Mouse (Mus musculus) lung, postnatal 4 days (tissue): ENCODE measurements around the gene Tmem94.
"Not testable (repeated sequence)": the region's sequence is repeated elsewhere in the genome, so short reads cannot be mapped to it uniquely, and the experiment has no call there.

Source experiments
- DNase-seq, 2 experiments: peaks; one replicate each; pipeline ENCODE4 v3.0.0; 2021

The Tmem94 gene

GRCm38 (mm10) chr11:115765103-115765606, at the start of gene Tmem94:
Gene Tmem94, plus strand, starts transcription at chr11:115765433.
- peak; percentile 96 to 99 for DNase-seq

GRCm38 (mm10) chr11:115716410-115717338, 48.6 kb upstream of the Tmem94 start:
- peak in 1 of 2 experiments; percentile 36 for DNase-seq

- peak in 1 of 2 experiments; percentile 46 for DNase-seq
Measured at GRCm38 (mm10) chr11:115717660-115718390, 47.4 kb upstream of the Tmem94 start.

- peak; percentile 87 to 91 for DNase-seq
Measured at GRCm38 (mm10) chr11:115722638-115723037, 42.6 kb upstream of the Tmem94 start.

- no peak for DNase-seq
Measured at GRCm38 (mm10) chr11:115723231-115723630, 42.0 kb upstream of the Tmem94 start.

- DNase-seq = no peak
Measured at GRCm38 (mm10) chr11:115734041-115734686, 31.1 kb upstream of the Tmem94 start.

- no peak for DNase-seq
Measured at GRCm38 (mm10) chr11:115737608-115738208, 27.5 kb upstream of the Tmem94 start.

- no peak for DNase-seq
Measured at GRCm38 (mm10) chr11:115738275-115738885, 26.9 kb upstream of the Tmem94 start.

GRCm38 (mm10) chr11:115741070-115741469, 24.2 kb upstream of the Tmem94 start:
- DNase-seq = no peak

- no peak for DNase-seq
Measured at GRCm38 (mm10) chr11:115742926-115743325, 22.3 kb upstream of the Tmem94 start.

GRCm38 (mm10) chr11:115744385-115744784, 20.8 kb upstream of the Tmem94 start:
- DNase-seq = no peak

- DNase-seq = no peak
Measured at GRCm38 (mm10) chr11:115746109-115746508, 19.1 kb upstream of the Tmem94 start.

- no peak for DNase-seq
Measured at GRCm38 (mm10) chr11:115746762-115747161, 18.5 kb upstream of the Tmem94 start.

GRCm38 (mm10) chr11:115747351-115747750, 17.9 kb upstream of the Tmem94 start:
- no peak for DNase-seq

- DNase-seq = no peak
Measured at GRCm38 (mm10) chr11:115749834-115750233, 15.4 kb upstream of the Tmem94 start.

GRCm38 (mm10) chr11:115751725-115752124, 13.5 kb upstream of the Tmem94 start:
- no peak for DNase-seq

GRCm38 (mm10) chr11:115752653-115753052, 12.6 kb upstream of the Tmem94 start:
- DNase-seq = no peak

GRCm38 (mm10) chr11:115753485-115753884, 11.7 kb upstream of the Tmem94 start:
- DNase-seq = no peak

- DNase-seq = not testable (repeated sequence)
Measured at GRCm38 (mm10) chr11:115762176-115762575, 3.1 kb upstream of the Tmem94 start.

- DNase-seq = no peak
Measured at GRCm38 (mm10) chr11:115764698-115765097, 535 bp upstream of the Tmem94 start.

GRCm38 (mm10) chr11:115765607-115766141, 441 bp downstream of the Tmem94 start:
- peak in 1 of 2 experiments; percentile 81 for DNase-seq
